Mouse (Mus musculus) liver, embryonic 12.5 days (tissue): ENCODE data around the gene Fancd2. TPM values are rescaled to one million over a fixed set of nuclear protein-coding genes. Genes with fewer than 3 reads are reported as not detected.
A peak's percentile ranks its signal among the peaks of the same experiment; 100 is the strongest.

Experiments
- ATAC-seq: fragments of 200-750 bp; cut with Nextera tagmentation; 2 replicates; pipeline ENCODE4 v1.8.0; 2017; ENCODE audit warnings: moderate number of reproducible peaks, mild to moderate bottlenecking, moderate library complexity
- H3K27ac ChIP-seq: fragments of 300-500 bp; sonication (generic); 2 replicates; pipeline ENCODE4 v1.5.1; 2016; ENCODE audit warnings: mild to moderate bottlenecking
- H3K27me3 ChIP-seq: fragments of 300-500 bp; sonication (generic); replicated peaks from 2 replicates; pipeline ENCODE4 v1.6.1; 2016; ENCODE audit warnings: mild to moderate bottlenecking, moderate library complexity
- H3K36me3 ChIP-seq: fragments of 300-500 bp; sonication (generic); 2 replicates; pipeline ENCODE4 v1.6.1; 2016; ENCODE audit warnings: mild to moderate bottlenecking, moderate library complexity
- H3K4me1 ChIP-seq: fragments of 300-500 bp; sonication (generic); 2 replicates; pipeline ENCODE4 v1.6.1; 2016
- H3K4me2 ChIP-seq: fragments of 300-500 bp; sonication (generic); 2 replicates; pipeline ENCODE4 v1.6.1; 2016; ENCODE audit warnings: mild to moderate bottlenecking, moderate library complexity
- H3K4me3 ChIP-seq: fragments of 300-500 bp; sonication (generic); 2 replicates; pipeline ENCODE4 v1.5.1; 2016; ENCODE audit warnings: mild to moderate bottlenecking, moderate library complexity
- H3K9ac ChIP-seq: fragments of 300-500 bp; sonication (generic); 2 replicates; pipeline ENCODE4 v1.6.1; 2016; ENCODE audit warnings: mild to moderate bottlenecking, moderate library complexity
- H3K9me3 ChIP-seq: fragments of 300-500 bp; sonication (generic); replicated peaks from 2 replicates; pipeline ENCODE4 v1.6.1; 2016; ENCODE audit warnings: mild to moderate bottlenecking, moderate library complexity
- WGBS: fragments of 180-500 bp; shearing (Covaris S2); methylation state at CpG from one replicate; pipeline ENCODE4 v1.1.7; 2016; ENCODE audit not compliant: insufficient replicate concordance; 5-methylcytosine and 5-hydroxymethylcytosine counted together
- polyA plus RNA-seq: library from polyadenylated mRNA; unstranded; fragments of >200 nt; fragmentation: Nextera tagmentation; extraction: Ambion mirVana; gene quantifications from 2 replicates; pipeline ENCODE4 v1.2.1, GENCODE M21; 2016

Fancd2 gene
- polyA plus RNA-seq, 1 experiment from 2014 or later, result 16.4 TPM

DNA sequence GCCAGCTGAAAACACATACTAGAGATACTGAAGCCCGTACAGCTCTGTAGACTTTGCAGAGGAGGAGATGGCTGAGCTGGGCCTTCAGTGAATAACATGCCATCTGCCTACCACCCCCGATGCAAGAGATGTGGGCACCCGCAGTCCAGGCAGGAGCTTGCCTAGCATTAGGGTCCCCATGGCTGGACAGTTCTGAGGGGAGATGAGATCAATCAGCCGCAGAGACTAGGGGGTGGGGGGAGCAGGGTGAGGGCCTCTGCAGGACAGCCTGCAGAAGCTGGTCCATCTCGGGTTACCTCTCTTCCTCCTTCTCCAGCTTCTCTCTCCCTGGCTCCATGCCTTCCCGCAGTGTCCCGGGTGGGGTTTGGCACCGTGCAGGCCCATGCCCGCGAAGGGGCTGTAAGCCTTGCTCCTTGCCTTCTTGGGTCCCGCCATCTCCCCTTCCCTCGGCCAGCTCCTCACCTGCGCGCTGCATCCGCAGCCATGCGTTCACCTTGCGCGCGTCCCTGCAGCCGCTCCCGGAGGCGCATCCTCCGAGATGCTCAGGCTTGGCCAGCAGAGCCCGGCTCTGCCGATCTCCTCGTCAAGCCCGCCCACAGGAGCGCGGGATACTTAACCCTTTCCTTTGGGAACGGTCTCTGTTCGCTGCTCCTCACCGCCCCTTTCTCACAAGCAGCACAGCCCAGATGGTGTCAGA, 29.9 kb upstream of the Fancd2 start, which contains the start of gene Prrt3:
TSS of gene Prrt3 (minus strand) at position 544 of the 697 bp plus-strand sequence.
- ATAC-seq, result no peak
- 13% methylated on average over 32 of the region's 32 CpGs for WGBS

GRCm38 (mm10) chr6:113502801-113503200, 28.7 kb upstream of the Fancd2 start:
- Histone ChIP-seq H3K4me2 (no peak overlapping the region), H3K4me3 (no peak overlapping the region), H3K27me3 (peaks cover 60% of the 10 kb centered on the region), H3K4me1 (peaks cover 4% of the 10 kb centered on the region; the same call in 1 of the 2 replicates), H3K36me3 (no peaks in the 10 kb centered on the region), H3K27ac (no peak overlapping the region), H3K9ac (no peak overlapping the region), H3K9me3 (no peaks in the 10 kb centered on the region)
- no peak for ATAC-seq
- 61% methylated on average over 2 of the region's 2 CpGs for WGBS

More for the DNA sequence above, 29.9 kb upstream of the Fancd2 start, which contains the start of gene Prrt3:
- no peak within 1 kb of the TSS for H3K4me3 ChIP-seq
- H3K27me3 ChIP-seq, result peaks cover 72% of the 10 kb centered on the region
- H3K9ac ChIP-seq, result no peak within 1 kb of the TSS
- H3K27ac ChIP-seq, result no peak within 1 kb of the TSS
- no peaks in the 10 kb centered on the region for H3K9me3 ChIP-seq
- peaks cover 4% of the 10 kb centered on the region; the same call in 1 of the 2 replicates for H3K4me1 ChIP-seq
- peak within 1 kb of the TSS; percentile 38 for H3K4me2 ChIP-seq
- H3K36me3 ChIP-seq, result no peaks in the 10 kb centered on the region

DNA sequence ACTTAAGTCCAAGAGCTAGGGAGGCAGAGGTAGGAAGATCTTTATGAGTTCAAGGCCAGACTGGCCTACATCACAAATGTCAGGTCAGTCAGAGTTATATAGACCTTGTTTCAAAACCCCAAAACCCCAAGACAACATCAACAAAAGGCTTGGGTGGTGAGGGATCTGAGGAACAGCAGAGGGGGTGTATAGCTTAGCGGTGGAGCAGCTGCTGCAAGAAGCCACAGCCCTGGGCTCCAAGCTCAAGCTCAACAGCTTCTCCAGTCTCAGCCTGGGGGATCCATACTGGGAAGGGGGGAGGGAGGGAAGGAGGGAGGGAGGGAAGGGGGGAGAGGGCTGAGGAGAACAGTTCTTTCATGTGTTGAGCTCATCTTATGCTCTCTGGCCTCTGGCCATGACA, 25.8 kb upstream of the Fancd2 start:
- H3K4me3 ChIP-seq, result no peak overlapping the region
- no peaks in the 10 kb centered on the region for H3K9me3 ChIP-seq
- no peak for ATAC-seq
- peaks cover 4% of the 10 kb centered on the region; the same call in 1 of the 2 replicates for H3K4me1 ChIP-seq
- no peak overlapping the region for H3K4me2 ChIP-seq
- H3K36me3 ChIP-seq, result no peaks in the 10 kb centered on the region
- H3K27ac ChIP-seq, result no peak overlapping the region
- WGBS, result 78% methylated on average over 1 of the region's 1 CpGs
- H3K27me3 ChIP-seq, result peaks cover 34% of the 10 kb centered on the region
- no peak overlapping the region for H3K9ac ChIP-seq

- Histone ChIP-seq H3K36me3 (0 out of 2 replicates have a peak, but pooled peaks cover 2% of the 10 kb centered on the region), H3K9me3 (no peaks in the 10 kb centered on the region), H3K4me2 (no peak overlapping the region), H3K4me3 (no peak overlapping the region), H3K9ac (no peak overlapping the region), H3K4me1 (no peaks in the 10 kb centered on the region), H3K27ac (no peak overlapping the region), H3K27me3 (peaks cover 20% of the 10 kb centered on the region)
- no peak for ATAC-seq
Measured at GRCm38 (mm10) chr6:113507130-113507529, 24.4 kb upstream of the Fancd2 start.

DNA sequence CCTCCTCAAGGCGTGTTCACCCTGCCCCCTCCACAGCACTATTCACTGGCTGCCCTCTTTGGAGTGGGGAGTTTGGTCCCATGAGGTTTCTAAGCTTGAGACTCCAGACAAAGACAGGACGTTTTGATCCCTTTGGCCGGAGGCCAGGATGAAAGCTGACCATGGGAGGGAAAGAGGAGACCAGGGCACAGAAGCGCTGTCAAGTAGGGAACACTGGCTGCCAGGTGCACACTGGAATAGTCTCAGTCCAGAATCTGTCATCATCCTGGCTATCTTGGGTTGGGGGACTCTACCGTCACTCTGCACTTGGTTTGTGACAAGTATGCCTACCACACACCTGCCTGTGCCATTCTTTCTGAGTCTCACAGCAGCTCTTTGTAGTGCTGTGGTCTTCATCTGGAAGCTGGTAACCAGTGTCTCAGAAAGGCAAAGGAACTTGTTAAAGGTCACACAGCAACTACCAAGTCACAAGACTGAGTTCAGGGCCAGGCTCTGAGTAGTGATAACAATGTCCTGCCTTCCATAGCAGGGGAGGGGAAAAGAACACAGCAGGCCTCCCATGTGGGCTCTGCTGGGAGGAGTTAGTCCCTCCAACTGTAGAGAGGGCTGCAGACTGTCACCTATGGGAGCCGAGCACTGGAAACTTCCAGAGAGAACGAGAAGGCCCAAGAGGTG, 23.1 kb upstream of the Fancd2 start:
- H3K4me1 ChIP-seq, result no peaks in the 10 kb centered on the region
- 57% methylated on average over 7 of the region's 7 CpGs for WGBS
- peaks cover 7% of the 10 kb centered on the region; the same call in 1 of the 2 replicates for H3K27me3 ChIP-seq
- peaks cover 11% of the 10 kb centered on the region for H3K36me3 ChIP-seq
- no peak overlapping the region for H3K4me3 ChIP-seq
- no peak for ATAC-seq
- no peaks in the 10 kb centered on the region for H3K9me3 ChIP-seq
- H3K27ac ChIP-seq, result no peak overlapping the region
- no peak overlapping the region for H3K4me2 ChIP-seq
- H3K9ac ChIP-seq, result no peak overlapping the region

GRCm38 (mm10) chr6:113508947-113509280, 22.6 kb upstream of the Fancd2 start:
- WGBS, result 61% methylated on average over 5 of the region's 5 CpGs
- ATAC-seq, result no peak
- H3K27ac ChIP-seq, result no peak overlapping the region

GRCm38 (mm10) chr6:113513944-113514343, 17.5 kb upstream of the Fancd2 start:
- Histone ChIP-seq H3K36me3 (peaks cover 67% of the 10 kb centered on the region), H3K4me3 (no peak overlapping the region), H3K9ac (no peak overlapping the region), H3K9me3 (no peaks in the 10 kb centered on the region), H3K4me2 (no peak overlapping the region), H3K4me1 (no peaks in the 10 kb centered on the region), H3K27me3 (no peaks in the 10 kb centered on the region), H3K27ac (no peak overlapping the region)
- WGBS, result 85% methylated on average over 6 of the region's 6 CpGs
- ATAC-seq, result no peak

More at GRCm38 (mm10) chr6:113508947-113509280, 22.6 kb upstream of the Fancd2 start:
- Histone ChIP-seq H3K4me3 (no peak overlapping the region), H3K9ac (no peak overlapping the region), H3K27me3 (0 out of 2 replicates have a peak, but pooled peaks cover 4% of the 10 kb centered on the region), H3K36me3 (peaks cover 17% of the 10 kb centered on the region), H3K4me1 (no peaks in the 10 kb centered on the region), H3K9me3 (no peaks in the 10 kb centered on the region), H3K4me2 (no peak overlapping the region)

- no peak overlapping the region for H3K4me3 ChIP-seq
- ATAC-seq, result no peak
- no peak overlapping the region for H3K27ac ChIP-seq
- H3K4me2 ChIP-seq, result no peak overlapping the region
- no peaks in the 10 kb centered on the region for H3K27me3 ChIP-seq
- no peaks in the 10 kb centered on the region for H3K9me3 ChIP-seq
- H3K4me1 ChIP-seq, result no peaks in the 10 kb centered on the region
- no peak overlapping the region for H3K9ac ChIP-seq
- peaks cover 73% of the 10 kb centered on the region for H3K36me3 ChIP-seq
- 78% methylated on average over 3 of the region's 3 CpGs for WGBS
Measured at GRCm38 (mm10) chr6:113514600-113514999, 16.9 kb upstream of the Fancd2 start.

DNA sequence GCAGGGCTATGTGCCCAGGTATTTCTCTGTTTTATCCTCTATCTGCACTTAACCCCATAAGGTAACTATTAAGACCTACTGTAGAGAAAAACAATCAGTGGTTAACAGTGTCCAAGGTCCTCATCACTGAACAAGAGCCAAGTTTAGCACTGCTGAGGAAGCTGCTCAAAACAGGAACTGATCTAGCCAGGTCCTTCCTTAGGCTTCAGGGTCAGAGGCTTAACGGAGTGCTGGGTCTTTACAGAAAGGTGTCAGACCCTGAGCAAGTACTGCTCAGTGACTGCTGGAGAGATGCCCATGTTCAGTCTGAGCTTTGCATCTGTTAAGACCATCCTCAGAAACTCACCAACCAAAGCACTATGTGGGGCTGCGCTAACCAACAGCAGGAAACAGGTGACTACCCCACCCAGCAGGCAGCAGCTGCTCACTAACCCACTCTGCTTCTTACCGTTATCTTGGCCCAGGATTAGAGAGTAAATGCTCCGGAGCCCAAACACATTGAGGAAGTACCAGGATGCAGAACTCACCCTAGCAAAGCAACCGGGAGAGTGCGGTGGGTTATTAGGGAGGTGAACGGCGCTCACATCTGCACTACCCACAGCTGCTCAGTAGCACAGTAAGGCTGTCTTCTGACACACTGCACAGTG, 13.9 kb upstream of the Fancd2 start:
- Histone ChIP-seq H3K27ac (no peak overlapping the region), H3K36me3 (peaks cover 99% of the 10 kb centered on the region), H3K27me3 (no peaks in the 10 kb centered on the region), H3K4me1 (no peaks in the 10 kb centered on the region), H3K4me3 (no peak overlapping the region), H3K9me3 (no peaks in the 10 kb centered on the region), H3K4me2 (no peak overlapping the region), H3K9ac (no peak overlapping the region)
- 65% methylated on average over 8 of the region's 8 CpGs for WGBS
- ATAC-seq, result 0 out of 2 replicates have a peak, but pooled peaks have one; percentile 18

GRCm38 (mm10) chr6:113522310-113522709, 9.2 kb upstream of the Fancd2 start:
- no peak for ATAC-seq
- Histone ChIP-seq H3K9me3 (no peaks in the 10 kb centered on the region), H3K9ac (no peak overlapping the region), H3K4me3 (no peak overlapping the region), H3K4me2 (no peak overlapping the region), H3K36me3 (peaks cover 84% of the 10 kb centered on the region), H3K27ac (no peak overlapping the region), H3K27me3 (no peaks in the 10 kb centered on the region), H3K4me1 (no peaks in the 10 kb centered on the region)
- WGBS, result 60% methylated on average over 1 of the region's 1 CpGs

GRCm38 (mm10) chr6:113523420-113523819, 8.1 kb upstream of the Fancd2 start:
- Histone ChIP-seq H3K36me3 (peaks cover 81% of the 10 kb centered on the region), H3K9me3 (no peaks in the 10 kb centered on the region), H3K9ac (no peak overlapping the region), H3K4me2 (no peak overlapping the region), H3K4me3 (no peak overlapping the region), H3K27me3 (no peaks in the 10 kb centered on the region), H3K4me1 (no peaks in the 10 kb centered on the region), H3K27ac (no peak overlapping the region)
- WGBS, result 77% methylated on average over 8 of the region's 8 CpGs
- ATAC-seq, result no peak

DNA sequence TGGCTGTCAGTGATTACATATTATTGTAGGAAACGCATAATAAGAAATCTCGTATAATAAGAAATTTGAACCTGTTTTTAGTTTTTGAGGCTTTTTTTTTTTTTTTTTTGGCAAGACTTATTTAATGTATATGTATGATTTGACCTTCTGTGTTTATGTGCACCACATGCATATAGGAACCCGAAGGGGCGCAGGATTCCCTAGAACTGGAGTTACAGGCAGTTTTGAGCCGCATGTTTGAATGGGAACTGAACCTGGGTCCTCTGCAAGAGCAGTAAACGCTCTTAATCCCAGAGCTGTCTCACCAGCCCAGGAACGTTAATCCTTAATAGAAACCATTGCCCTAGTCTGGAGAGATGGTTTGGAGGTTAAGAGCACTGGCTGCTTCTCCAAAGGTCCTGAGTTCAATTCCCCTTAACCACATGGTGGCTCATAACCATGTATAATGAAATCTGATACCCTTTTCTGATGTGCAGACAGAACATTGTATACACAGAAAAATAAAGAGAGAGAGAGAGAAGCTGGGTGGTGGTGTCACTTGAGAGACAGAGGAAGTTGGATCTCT, 440 bp downstream of the Fancd2 start:
- Histone ChIP-seq H3K4me3 (peak overlapping the region; percentile 81), H3K36me3 (peaks cover 51% of the 10 kb centered on the region), H3K27ac (peak overlapping the region; percentile 84), H3K4me1 (peaks cover 30% of the 10 kb centered on the region), H3K9me3 (no peaks in the 10 kb centered on the region), H3K9ac (peak overlapping the region; percentile 82), H3K4me2 (peak overlapping the region; percentile 79), H3K27me3 (no peaks in the 10 kb centered on the region)
- no peak for ATAC-seq
- WGBS, result 4% methylated on average over 7 of the region's 7 CpGs
